Mouse (Mus musculus) ZHBTc4 (cell line): ENCODE results near the gene Ror1.
A peak's percentile ranks its signal among the peaks of the same experiment; 100 is the strongest.

Source experiments
- DNase-seq: peaks from one replicate; pipeline ENCODE4 v3.0.0-alpha.2; 2011; ENCODE audit warnings: low read depth, low spot score

The Ror1 gene

DNA sequence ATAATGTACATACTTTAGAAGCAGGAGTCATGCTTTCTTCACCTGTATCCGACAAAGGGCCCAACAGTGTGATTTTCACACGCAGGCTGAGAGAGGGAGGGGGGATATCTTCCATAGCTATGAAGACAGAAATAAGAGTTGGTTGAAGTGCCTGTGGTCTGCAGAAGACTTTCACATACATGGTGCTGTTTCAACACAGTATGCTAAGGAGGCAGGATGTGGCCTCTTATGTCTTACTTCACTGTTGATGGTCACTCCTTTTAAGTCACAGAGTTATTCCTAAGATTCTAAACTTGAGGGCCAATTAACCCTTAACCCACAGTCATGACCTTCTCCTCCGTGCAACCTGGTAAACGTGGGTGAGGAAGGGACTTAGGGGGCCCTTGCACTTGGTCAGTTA, 286.2 kb downstream of the Ror1 start:
- no peak for DNase-seq

DNA sequence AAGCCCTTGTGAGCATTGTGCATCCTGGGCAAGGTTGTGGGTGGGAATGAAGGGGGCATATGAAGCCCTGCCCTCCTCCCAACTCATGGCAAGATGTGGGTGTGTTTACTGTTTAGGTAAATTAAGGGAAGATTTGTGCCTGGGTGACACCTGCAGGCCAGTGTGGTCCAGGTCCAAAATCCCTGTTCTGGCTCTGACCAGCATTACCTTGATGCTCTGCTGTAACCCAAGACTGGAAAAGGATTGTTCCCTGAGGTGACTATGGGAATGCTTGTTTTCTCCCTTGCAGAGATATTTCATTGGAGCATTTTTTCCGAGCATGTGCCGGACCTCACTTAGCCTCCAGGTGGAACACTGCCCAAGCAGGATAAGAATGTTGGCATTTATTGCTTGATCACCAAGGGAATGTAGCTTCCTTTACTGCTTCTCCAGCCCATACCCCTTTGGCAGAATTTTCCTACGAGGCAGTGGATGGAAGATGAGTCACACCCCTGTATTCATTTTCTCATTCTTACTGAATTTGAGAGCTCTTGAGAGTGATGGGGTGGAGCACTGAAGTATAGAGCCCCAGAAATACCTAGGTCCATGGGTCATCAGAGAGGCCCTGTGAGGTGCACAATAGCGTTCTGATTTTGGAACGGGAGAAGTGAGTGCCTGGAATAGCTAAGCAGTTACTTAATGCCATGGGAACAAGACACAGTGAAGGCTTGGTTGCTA, 290.8 kb downstream of the Ror1 start:
- DNase-seq, result no peak

DNA sequence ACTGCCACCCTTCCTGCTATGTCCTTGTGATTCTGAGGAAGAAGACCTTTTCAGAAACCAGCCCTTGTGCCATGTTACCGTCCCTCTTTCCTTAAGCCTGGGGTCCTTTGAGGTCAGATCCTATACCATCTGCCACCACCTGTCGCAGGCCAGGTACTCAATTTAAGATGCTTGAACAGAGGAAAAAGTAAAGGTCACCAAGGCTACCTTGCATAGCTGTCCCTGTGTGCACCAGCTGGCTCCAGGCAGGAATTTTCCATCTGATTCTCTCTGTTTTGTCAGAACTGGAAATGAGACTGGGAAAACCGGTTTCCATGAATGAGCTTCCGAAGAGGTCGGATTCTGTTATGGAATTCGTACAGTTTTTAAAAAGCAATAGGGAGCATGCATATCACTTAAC, 294.8 kb downstream of the Ror1 start:
- DNase-seq, result no peak

DNA sequence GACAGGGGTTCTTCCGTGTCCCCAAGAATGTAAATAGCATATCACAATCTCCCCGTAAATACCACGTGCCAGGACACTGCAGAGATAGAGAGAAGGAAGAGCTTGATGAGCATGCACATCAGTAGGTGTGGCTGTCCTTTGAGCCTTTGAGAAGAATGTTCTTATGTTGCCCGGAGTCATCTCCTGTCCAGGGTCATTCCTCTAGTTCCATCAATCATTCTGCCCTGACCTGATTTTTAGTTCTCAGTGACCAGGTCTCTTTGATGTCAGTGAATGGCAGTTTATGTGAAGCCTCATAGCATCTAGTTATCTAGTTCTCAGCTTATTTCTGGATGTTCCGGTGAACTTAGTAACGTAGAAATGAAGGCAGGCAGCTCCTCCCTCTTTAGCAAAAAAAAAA, 295.4 kb downstream of the Ror1 start:
- no peak for DNase-seq

DNA sequence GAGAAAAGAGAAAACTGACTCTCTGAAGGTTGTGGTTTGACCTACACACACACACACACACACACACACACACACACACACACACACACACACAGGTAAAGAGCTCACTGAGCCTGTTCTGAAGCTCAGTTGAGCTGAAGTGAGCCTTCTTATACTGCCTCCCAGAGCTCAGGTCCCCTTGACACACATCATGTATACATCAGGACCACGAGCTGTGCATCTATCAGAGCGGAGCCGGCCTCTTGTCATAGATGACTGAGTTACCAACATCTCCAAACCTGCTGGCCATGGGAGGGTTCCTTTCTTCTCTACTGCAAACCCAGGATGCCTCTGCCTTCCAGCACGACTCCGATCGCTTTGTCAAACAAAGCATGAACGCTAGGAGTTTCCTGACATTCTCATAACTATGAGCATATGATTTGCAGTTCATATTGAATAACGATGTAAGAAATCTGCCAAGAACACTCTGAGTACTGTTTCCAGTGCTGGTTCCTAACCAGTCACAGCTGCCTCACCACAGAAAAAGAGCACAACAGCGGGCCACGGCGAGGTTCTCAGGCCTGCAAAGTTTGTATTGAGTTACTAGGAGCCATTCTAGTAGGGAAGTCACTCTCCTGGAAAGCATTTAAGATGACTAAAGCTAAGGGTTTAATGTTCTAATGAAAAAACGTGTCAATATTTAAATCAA, 297.9 kb downstream of the Ror1 start:
- no peak for DNase-seq

DNA sequence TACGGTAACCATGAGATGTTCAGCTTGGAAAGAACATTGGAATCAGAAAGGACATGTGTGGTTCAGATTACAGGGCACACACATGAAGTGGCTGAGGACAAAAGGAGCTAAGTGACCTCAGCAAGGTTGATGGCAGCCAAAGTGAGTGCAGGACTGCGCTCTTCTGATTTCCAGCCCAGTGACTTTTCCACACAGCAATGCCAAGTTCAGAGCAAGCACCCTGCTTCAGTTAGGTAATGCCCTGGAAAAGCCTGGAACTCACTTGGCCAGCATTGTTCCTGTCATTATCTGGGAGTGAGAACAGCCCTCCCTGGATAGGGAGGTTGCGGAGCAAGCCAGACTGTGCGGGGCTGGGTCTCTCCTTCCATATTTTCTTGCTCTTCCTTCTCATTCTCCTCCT, 299.8 kb downstream of the Ror1 start:
- DNase-seq, result no peak

DNA sequence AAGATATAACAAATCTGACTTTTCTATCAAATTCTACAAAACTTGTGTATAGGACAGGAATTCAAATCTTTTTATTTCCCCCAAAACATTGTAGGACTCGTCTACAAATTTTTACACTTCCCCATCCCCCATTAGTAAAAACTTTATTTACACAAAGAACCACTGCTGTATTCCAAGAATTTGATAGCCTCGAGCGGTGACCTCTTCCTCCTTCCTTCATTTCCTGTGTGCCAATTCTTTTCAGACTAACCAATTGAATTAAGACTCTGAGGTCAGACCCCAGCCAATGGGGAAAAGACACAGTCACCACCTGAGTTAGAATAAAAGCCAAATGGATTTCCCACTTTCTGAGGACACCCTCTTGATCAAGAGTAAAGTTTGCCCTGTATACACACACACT, 302.5 kb downstream of the Ror1 start:
- DNase-seq, result no peak

DNA sequence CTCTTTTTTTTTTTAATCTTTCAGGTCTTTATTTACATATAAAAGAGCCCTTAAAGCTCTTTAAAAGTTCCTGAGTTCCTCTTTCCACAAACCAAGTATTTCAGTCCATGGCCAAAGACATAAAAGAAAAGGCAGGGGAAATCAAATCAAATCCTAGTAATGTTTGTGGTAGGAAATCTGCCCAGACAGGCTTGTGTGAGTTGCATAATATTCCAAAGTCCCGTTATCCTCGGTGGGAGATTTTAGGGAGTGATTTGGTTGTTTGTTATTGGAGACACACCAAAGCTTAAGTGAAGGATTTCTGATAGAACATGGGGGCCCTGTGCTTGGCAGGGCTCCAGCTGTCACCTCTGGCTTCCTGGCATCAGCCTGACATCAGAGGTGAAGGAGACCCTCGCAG, 305.5 kb downstream of the Ror1 start:
- DNase-seq, result no peak

DNA sequence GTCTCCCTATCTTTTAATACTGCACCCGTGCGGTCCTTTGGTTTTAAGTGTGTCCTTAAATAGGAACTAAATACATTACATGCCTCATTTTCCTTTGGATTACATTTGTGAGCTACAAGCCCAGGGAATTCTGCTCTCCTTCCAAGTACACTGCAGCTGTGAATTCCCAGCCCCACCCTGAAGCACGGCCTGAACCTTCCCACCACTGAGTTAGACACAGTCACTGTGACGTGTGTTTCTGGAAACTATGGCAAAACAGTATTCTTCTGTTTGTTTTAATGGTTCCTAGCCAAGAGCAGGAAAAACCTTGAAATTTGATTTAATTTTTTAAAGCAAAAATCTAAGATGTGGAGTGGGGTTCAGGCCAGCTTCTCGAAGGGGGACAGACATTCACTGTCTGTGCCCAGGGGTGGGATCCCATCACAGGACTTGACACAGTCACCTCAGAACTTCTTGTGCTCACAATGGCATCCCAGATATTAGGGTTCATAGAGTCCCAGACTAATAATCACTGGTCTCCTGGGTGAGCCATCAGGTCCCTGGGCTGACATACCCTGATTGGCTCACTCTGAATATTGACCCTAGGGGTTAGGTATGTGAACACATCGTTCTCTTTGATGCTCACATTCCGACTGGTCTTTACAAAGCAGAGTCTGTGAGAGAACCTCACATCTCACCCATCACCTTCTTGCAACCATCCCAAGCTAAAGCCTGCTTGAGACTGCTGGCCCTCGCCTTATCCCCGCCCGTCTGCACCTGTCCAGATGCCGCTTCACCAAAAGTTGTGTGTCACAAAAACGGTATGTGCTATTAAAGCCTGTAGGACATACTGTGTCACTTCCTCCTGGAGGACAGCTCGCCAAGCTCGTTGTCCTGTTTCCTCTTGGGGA, 306.2 kb downstream of the Ror1 start:
- no peak for DNase-seq

DNA sequence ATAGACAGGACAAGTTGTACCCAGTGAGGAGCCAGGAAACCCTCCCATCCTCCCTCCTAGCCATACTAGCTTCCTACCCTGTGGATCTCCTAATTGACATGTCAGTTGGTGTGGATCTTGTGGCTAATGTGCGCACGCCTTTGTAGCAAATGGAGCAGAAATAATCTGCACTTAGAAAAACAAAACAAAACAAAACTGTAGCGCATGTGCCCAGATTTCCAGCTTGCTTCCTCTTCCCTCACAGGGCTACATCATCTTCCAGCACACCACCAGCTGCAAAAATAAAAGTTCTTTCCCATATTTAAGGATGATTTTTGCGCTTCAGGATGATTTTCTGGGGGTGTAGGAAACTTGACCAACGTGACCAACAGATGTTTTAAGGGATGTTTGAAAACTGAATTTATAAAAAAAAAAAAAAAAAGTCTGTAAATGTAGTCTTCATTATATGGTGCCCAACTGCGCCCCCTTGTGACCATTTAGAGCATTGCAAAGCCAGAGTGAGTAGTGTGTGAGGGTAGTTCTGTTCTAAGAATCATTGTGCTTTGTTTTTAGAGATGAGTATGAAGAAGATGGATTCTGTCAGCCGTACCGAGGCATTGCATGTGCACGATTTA, 311.8 kb downstream of the Ror1 start:
- peak; percentile 48 for DNase-seq

DNA sequence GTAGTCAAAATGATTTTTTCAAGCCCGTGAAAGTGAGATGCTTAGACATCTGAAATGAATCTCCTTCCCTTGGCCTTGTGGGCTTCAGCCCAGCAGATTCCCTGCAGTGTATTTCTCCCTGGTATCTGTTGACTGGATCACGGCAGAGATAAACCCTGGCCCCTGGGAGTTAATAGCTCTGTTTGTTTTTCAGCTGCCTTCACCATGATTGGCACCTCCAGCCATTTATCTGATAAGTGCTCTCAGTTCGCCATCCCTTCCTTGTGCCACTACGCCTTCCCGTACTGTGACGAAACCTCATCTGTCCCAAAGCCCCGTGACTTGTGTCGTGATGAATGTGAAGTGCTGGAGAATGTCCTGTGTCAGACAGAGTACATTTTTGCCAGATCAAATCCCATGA, 313.9 kb downstream of the Ror1 start:
- no peak for DNase-seq

DNA sequence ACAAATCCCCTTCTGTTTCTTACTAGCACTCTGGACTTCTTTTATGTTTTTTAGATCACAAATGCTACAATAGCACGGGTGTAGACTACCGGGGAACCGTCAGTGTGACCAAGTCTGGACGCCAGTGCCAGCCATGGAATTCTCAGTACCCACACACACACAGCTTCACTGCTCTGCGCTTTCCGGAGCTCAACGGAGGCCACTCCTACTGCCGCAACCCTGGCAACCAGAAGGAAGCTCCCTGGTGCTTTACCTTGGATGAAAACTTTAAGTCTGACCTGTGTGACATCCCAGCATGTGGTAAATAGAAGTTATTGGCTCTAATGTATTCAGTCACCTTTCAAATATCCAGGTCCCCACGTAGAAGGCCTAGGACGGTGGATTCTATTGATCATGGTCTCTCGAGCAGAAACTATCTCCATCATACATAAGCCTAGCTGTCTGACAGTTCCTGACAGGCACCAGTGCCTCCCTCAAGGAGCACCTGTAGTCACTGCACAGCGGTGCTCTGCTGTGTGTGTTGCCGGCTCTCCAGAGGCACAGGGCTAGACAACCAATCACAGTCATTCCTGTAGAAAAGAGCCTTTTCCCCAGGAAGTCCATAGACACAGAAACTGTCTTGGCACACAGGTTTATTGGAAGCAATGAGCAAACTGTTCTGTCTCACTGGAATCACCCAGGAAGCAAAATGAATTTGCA, 316.4 kb downstream of the Ror1 start:
- peak; percentile 18 for DNase-seq

DNA sequence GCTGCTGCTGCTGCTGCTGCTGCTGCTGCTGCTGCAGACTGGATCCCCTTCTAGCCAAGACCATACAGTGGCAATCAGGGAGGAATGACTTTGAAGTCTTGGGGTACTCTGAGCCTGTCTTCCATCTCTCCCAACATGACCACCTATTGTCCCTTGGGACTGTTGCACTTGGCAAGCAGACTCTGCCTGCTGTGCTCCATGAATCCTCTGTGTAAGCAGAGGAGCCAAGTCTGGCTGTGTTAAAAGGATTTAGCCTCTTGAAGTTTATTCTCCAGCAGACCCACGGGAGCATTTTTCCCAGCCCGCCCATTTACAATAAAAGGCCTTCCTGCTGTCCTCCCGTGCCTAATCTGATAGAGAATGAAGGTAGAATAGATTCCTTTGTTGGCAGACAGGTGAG, 327.2 kb downstream of the Ror1 start:
- no peak for DNase-seq

DNA sequence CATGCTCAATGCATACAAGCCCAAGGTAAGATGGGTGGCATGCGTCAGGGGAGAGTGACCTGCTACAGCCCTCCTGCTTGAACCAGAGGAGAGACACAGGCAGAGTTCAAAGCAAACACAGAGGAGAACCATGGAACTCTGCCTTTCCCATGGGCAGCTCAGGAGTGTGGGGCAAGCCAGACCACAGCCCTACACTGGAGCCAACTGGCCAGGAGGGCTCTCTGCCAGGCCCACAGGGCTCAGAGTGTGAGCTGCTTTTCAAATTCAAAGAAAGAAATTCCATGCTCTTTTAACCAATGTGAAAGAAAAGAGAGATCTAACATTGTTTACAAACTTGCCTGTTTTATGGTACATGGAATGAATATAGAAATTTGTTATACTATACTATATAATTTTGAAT, 330.5 kb downstream of the Ror1 start:
- DNase-seq, result no peak

DNA sequence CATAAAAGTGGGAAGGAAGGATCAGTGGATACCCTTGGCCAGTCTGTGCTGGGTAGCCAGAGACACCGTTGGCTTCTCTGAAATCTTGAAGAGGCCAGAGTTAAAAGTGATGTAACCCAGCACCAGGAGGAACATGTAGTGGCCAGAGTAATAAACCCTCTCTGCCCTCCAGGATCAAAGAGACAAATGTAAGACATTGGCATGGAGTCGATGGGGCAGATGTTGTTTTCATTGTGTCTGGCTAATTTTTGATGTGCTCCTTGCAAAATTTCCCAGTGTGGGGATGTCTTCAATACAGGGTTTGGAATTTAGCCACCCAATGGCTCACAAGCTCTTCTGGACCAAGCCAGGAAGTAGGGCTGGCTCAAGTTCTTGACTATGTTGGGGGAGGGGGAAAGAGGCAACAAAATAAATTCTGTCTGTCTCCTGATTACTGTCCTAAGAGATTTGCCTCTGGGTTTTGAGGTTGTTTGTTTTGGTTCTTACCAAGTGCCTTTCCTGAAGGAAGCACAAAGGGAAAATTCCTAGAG, 333.8 kb downstream of the Ror1 start:
- no peak for DNase-seq

DNA sequence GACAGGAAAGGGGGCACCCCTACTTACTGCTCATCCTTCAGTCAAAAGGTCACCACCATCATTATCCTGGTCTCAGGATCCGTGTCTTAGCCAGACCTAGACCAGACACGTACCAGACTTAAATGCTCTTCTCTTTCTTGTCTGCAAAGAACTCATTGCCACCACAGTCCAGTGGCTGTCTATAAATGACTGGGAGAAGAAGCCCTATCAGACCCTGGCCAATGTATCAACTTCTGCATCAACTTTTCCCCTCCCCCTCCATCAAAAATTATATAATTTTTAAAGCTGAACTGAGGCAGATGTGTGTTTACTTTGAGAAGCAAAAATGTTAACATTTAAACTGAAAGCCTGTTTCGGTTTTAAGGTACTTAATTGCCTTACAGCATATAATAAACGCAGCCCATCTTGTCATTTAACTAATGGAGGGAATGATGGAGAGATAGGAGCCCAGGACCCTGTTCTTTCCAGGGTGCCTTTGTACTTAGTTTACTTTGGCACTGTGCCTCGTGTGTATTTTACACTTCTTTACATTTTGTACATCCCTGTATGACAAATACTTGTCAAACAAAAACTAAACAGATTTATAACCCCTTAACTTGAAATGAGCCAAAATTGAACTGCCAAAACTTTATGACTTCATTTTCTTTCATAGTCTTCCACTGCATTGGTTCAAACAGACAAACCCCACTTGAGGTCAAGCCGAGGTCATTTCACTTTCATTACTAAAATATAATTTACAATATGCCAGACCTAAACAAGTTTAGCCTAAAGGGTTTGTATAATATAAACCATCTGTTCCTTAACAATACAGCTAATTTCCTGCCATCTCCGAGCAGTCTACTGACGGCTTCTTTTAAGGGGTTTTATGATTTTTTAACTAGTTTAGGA, 339.9 kb downstream of the Ror1 start:
- DNase-seq, result no peak

DNA sequence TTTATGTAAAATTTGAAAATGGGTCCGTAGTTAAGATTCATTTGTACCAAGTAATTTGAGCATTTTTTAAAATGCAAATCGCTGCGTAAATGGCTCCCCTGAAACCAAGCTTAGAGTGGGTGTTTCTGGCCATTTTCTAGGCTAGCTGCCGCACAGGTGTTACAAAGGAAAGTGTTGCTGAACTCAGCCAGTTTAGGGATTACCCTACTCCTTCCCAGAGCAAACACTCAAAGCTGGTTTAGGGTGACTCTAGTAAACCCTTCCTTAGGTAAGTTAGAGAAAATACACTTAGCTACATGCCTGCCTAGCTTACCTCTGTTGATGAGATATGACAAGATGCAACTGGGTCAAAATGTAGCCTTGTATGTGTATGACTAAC, 340.6 kb downstream of the Ror1 start:
- DNase-seq, result no peak

DNA sequence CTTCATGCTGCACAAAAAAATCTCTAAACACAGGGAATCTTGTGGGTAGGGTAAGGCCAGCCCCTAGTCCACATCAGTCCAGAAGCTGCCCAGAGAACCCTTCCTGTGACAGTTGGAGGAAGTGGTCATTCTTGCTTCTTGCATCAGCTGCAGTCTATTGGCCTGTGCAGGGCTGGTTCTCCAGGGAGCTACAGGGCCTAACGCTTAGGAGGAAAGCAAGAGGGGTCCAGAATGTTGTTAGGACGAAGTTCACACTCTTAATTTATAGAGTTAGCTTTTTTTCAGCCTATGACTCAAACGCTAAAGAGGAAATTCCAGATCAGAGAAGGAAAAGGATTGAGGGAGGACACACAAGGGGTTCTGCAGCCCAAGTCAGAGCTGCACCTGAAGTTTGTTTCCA, 351.3 kb downstream of the Ror1 start:
- DNase-seq, result no peak

DNA sequence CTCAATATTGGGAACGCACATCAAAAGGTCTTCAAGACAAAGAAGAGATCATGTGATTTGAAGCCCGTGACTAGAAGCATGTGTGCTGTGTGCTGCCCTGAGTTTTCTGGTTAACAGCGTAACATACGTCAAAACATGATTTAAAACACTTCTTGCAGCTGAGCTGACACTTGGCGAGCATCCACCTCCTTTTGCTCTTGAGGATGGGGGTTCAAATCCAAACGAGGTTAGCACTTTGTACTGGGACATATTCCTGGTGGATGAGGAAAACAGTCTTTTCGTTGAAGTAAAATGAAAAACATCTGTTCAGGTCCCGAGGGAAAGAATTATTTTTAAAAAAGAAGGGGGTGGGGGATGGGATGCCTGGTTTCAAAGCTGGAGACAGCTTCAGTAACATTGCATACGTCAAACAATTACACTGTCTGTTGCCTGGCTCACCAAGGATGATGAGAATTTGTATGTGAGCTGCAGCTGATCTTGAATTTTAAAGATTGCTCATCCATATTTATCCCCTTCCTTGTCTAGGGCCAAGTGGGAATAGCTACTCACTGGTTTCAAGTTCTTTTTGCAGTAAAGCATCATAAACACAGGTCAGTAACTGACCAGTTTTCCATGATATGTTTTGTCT, 367.0 kb downstream of the Ror1 start:
- DNase-seq, result no peak
